Mouse (Mus musculus) intestine, postnatal 0 days (tissue): Measurements from ENCODE around the gene Serinc2. TPM values are rescaled to one million over a fixed set of nuclear protein-coding genes. Genes with fewer than 3 reads are reported as not detected.

Source experiments
- ATAC-seq: fragments of 200-750 bp; cut with Nextera tagmentation; 2 replicates; pipeline ENCODE4 v1.8.0; 2017; ENCODE audit warnings: mild to moderate bottlenecking, moderate TSS enrichment, moderate library complexity
- H3K27ac ChIP-seq: fragments of 300-500 bp; sonication (generic); 2 replicates; pipeline ENCODE4 v1.5.1; 2014; ENCODE audit warnings: mild to moderate bottlenecking, low read depth, low read length, moderate library complexity
- H3K27me3 ChIP-seq: fragments of 300-500 bp; sonication (generic); replicated peaks from 2 replicates; pipeline ENCODE4 v1.6.1; 2014; ENCODE audit warnings: low read length, mixed read lengths; ENCODE audit not compliant: control insufficient read depth, insufficient read depth
- H3K36me3 ChIP-seq: fragments of 300-500 bp; sonication (generic); 2 replicates; pipeline ENCODE4 v1.6.1; 2014; ENCODE audit warnings: mild to moderate bottlenecking, moderate library complexity; ENCODE audit not compliant: control insufficient read depth, insufficient read depth
- H3K4me1 ChIP-seq: fragments of 300-500 bp; sonication (generic); replicated peaks from 2 replicates; pipeline ENCODE4 v1.6.1; 2014; ENCODE audit warnings: antibody characterized with exemption, low read length, mixed read lengths; ENCODE audit not compliant: control insufficient read depth, insufficient read depth
- H3K4me2 ChIP-seq: fragments of 300-500 bp; sonication (generic); replicated peaks from 2 replicates; pipeline ENCODE4 v1.6.1; 2014; ENCODE audit warnings: low read depth, mild to moderate bottlenecking, moderate library complexity
- H3K4me3 ChIP-seq: fragments of 300-500 bp; sonication (generic); 2 replicates; pipeline ENCODE4 v1.5.1; 2014; ENCODE audit warnings: low read depth, low read length
- H3K9ac ChIP-seq: fragments of 300-500 bp; sonication (generic); 2 replicates; pipeline ENCODE4 v1.6.1; 2014; ENCODE audit warnings: mild to moderate bottlenecking, low read depth, low read length
- H3K9me3 ChIP-seq: fragments of 300-500 bp; sonication (generic); 2 replicates; pipeline ENCODE4 v1.6.1; 2016; ENCODE audit warnings: mixed run types; ENCODE audit not compliant: control insufficient read depth
- CTCF ChIP-seq: sonication (generic); IDR thresholded peaks from 2 replicates; pipeline ENCODE4 v1.5.1; 2016; ENCODE audit warnings: low read depth, mild to moderate bottlenecking, control low read depth, antibody characterized with exemption, moderate library complexity
- WGBS: fragments of 180-500 bp; shearing (Covaris S2); extraction: QIAGEN DNeasy Blood & Tissue Kit; methylation state at CpG from one replicate; pipeline ENCODE4 v1.1.7; 2014; 5-methylcytosine and 5-hydroxymethylcytosine counted together
- polyA plus RNA-seq: library from polyadenylated mRNA; unstranded; fragments of >200 nt; fragmentation: Nextera tagmentation; extraction: Ambion mirVana; gene quantifications from 2 replicates; pipeline ENCODE4 v1.2.1, GENCODE M21; 2015

Serinc2 gene
- polyA plus RNA-seq, 1 experiment from 2014 or later: 26.1 TPM

DNA sequence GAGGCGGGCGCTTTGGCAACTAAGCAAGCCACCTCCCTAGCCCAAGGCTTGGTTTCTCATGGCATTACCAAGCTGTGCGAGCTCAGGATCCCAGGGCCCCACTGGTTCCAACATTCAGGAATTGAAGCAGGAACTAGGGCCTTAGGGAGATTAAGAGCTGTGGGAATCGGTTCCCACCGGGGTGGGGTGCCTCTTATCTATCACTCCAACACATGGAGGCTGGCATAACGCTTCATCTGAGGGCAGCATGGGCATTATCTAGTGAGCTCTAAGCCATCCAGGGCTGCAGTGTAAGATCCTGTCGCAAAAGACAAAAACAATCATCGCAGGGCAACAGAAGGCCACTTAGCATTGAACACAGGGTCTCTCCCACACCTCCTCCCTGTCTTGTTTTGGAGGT lies 15.5 kb upstream of the Serinc2 start:
- no peak for TF ChIP-seq CTCF

DNA sequence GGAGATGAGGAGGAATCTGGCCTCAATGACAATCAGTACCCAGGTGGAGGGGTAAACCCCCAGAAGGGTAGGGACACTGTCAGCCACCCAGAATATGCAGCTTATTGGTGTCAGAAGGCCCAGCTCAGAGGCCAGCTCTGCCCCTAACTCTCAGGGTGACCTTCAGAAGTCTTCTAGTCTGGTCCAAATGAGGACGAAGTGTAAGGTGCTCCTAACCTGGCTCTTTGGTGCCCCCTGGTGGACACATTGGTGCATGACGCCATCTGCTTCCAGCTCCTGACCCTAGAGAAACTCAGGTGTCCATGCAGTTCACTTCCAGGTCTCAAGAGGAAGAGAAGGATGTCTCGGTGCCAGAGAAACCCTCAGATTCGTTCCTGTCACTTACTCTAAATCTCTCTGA lies 13.3 kb upstream of the Serinc2 start:
- WGBS: 2% methylated on average over 4 of the region's 4 CpGs
- no peak overlapping the region for H3K4me2 ChIP-seq
- no peak overlapping the region for H3K4me3 ChIP-seq
- no peaks in the 10 kb centered on the region for H3K4me1 ChIP-seq
- H3K9ac ChIP-seq: no peak overlapping the region
- H3K27me3 ChIP-seq: no peaks in the 10 kb centered on the region
- no peaks in the 10 kb centered on the region for H3K9me3 ChIP-seq
- H3K36me3 ChIP-seq: no peaks in the 10 kb centered on the region
- peak; percentile 98 for TF ChIP-seq CTCF
- H3K27ac ChIP-seq: no peak overlapping the region
- peak; percentile 44; the same call in 1 of the 2 replicates for ATAC-seq

More for the DNA sequence above, 15.5 kb upstream of the Serinc2 start:
- Histone ChIP-seq H3K36me3 (no peaks in the 10 kb centered on the region), H3K9me3 (no peaks in the 10 kb centered on the region), H3K4me2 (no peak overlapping the region), H3K4me3 (no peak overlapping the region), H3K27me3 (no peaks in the 10 kb centered on the region), H3K27ac (no peak overlapping the region), H3K9ac (no peak overlapping the region), H3K4me1 (no peaks in the 10 kb centered on the region)
- WGBS: 79% methylated on average over 8 of the region's 8 CpGs
- no peak for ATAC-seq

- H3K4me3 ChIP-seq: no peak overlapping the region
- no peaks in the 10 kb centered on the region for H3K9me3 ChIP-seq
- no peaks in the 10 kb centered on the region for H3K4me1 ChIP-seq
- 65% methylated on average over 3 of the region's 3 CpGs for WGBS
- no peak for ATAC-seq
- no peak overlapping the region for H3K4me2 ChIP-seq
- H3K27me3 ChIP-seq: no peaks in the 10 kb centered on the region
- no peak for TF ChIP-seq CTCF
- H3K9ac ChIP-seq: no peak overlapping the region
- H3K36me3 ChIP-seq: no peaks in the 10 kb centered on the region
- no peak overlapping the region for H3K27ac ChIP-seq
Measured at GRCm38 (mm10) chr4:130289824-130290223, 10.8 kb upstream of the Serinc2 start.

- 49% methylated on average over 3 of the region's 3 CpGs for WGBS
- Histone ChIP-seq H3K4me3 (no peak overlapping the region), H3K27me3 (0 out of 2 replicates have a peak, but pooled peaks cover 3% of the 10 kb centered on the region), H3K27ac (no peak overlapping the region), H3K9ac (no peak overlapping the region), H3K4me2 (no peak overlapping the region), H3K36me3 (no peaks in the 10 kb centered on the region), H3K4me1 (no peaks in the 10 kb centered on the region), H3K9me3 (no peaks in the 10 kb centered on the region)
- ATAC-seq: no peak
- no peak for TF ChIP-seq CTCF
Measured at GRCm38 (mm10) chr4:130286531-130286930, 7.5 kb upstream of the Serinc2 start.

DNA sequence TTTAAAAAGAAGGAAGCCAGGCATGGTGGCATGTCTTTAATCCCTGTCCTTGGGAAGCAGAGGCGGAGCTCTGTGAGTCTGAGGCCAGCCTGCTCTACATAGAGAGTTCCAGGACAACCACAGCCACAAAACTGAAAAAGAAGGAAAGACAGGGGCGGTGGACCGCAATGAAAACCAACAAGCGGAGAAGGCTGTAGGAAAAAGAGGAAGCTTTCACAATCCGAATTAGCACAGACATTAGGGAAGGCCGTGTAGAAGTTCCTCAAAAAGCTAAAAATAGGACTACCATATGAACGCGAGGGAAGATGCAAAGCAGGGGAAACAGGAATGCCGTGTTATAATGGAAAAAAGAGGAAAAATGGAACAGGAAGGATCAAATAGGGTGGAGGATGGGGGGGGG lies 4.8 kb upstream of the Serinc2 start:
- Histone ChIP-seq H3K27me3 (peaks cover 3% of the 10 kb centered on the region; the same call in 1 of the 2 replicates), H3K36me3 (no peaks in the 10 kb centered on the region), H3K9ac (no peak overlapping the region), H3K4me3 (no peak overlapping the region), H3K4me1 (no peaks in the 10 kb centered on the region), H3K4me2 (no peak overlapping the region), H3K9me3 (no peaks in the 10 kb centered on the region), H3K27ac (no peak overlapping the region)
- TF ChIP-seq CTCF: no peak
- 81% methylated on average over 9 of the region's 9 CpGs for WGBS
- ATAC-seq: no peak

DNA sequence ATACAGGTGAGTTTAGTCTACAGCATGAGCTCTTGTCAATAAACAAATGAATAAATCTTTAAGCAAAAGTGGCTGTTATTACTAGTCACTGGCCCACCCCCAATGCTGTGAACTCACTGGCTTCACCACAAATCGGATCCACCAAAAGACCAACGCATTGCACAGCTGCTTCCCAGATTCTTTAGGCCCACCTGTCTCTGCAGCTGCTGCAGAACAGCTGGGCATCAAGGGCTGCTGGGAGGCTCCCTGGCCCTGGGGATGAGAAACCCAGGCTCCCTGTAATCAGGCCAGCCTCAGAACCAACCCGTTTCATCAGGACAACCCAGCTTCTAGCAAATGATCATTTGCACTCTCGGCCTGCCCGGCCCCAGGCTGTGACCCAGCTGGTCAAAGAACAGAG lies 3.9 kb upstream of the Serinc2 start:
- Histone ChIP-seq H3K27ac (no peak overlapping the region), H3K36me3 (no peaks in the 10 kb centered on the region), H3K4me1 (no peaks in the 10 kb centered on the region), H3K9ac (no peak overlapping the region), H3K4me2 (no peak overlapping the region), H3K27me3 (peaks cover 3% of the 10 kb centered on the region; the same call in 1 of the 2 replicates), H3K4me3 (no peak overlapping the region), H3K9me3 (no peaks in the 10 kb centered on the region)
- no peak for TF ChIP-seq CTCF
- WGBS: 69% methylated on average over 5 of the region's 5 CpGs
- no peak for ATAC-seq
